Mouse (Mus musculus) spleen, adult 2 months (tissue): ENCODE results near the gene Pdk1. TPM values are rescaled to one million over a fixed set of nuclear protein-coding genes. Genes with fewer than 3 reads are reported as not detected.

Source experiments
- DNase-seq, 2 experiments: peaks; one replicate each; pipeline versions ENCODE4 v3.0.0 to v3.0.0-alpha.2; 2012 to 2021; ENCODE audit warnings: low spot score in 2 of 2, low read depth in 1 of 2
- H3K27ac ChIP-seq: fragments of 200-500 bp; 2 replicates; pipeline ENCODE4 v1.5.1; 2012; ENCODE audit warnings: low read length, inconsistent platforms; ENCODE audit not compliant: insufficient read depth
- H3K27me3 ChIP-seq: fragments of 200-500 bp; 2 replicates; pipeline ENCODE4 v1.6.1; 2012; ENCODE audit warnings: mild to moderate bottlenecking, moderate library complexity, low read length, inconsistent platforms; ENCODE audit not compliant: control insufficient read depth, insufficient read depth
- H3K36me3 ChIP-seq: fragments of 200-500 bp; 2 replicates; pipeline ENCODE4 v1.6.1; 2012; ENCODE audit warnings: mild to moderate bottlenecking, low read length, inconsistent platforms; ENCODE audit not compliant: control insufficient read depth, insufficient read depth
- H3K4me1 ChIP-seq: fragments of 200-500 bp; 2 replicates; pipeline ENCODE4 v1.6.1; 2011; ENCODE audit warnings: inconsistent platforms; ENCODE audit not compliant: control insufficient read depth, insufficient read depth, insufficient read length
- H3K4me3 ChIP-seq: fragments of 200-500 bp; 2 replicates; pipeline ENCODE4 v1.5.1; 2011; ENCODE audit warnings: mild to moderate bottlenecking, inconsistent platforms; ENCODE audit not compliant: insufficient read depth, insufficient read length; ENCODE audit errors: extremely low read depth
- CTCF ChIP-seq: fragments of 200-500 bp; IDR thresholded peaks from 2 replicates; pipeline ENCODE4 v1.5.1; 2011; ENCODE audit warnings: mild to moderate bottlenecking, inconsistent platforms; ENCODE audit not compliant: insufficient read depth, insufficient read length, insufficient replicate concordance; ENCODE audit errors: extremely low read depth
- POLR2A ChIP-seq: fragments of 200-500 bp; IDR thresholded peaks from 2 replicates; pipeline ENCODE4 v1.6.1; 2011; ENCODE audit warnings: low read depth, low read length, inconsistent platforms
- WGBS: fragments of 180-500 bp; shearing (Covaris S2); methylation state at CpG from one replicate; pipeline ENCODE4 v1.1.7; 2018; 5-methylcytosine and 5-hydroxymethylcytosine counted together
- polyA plus RNA-seq: library from polyadenylated mRNA; depleted of rRNA; stranded (reverse); fragments of >200 nt; gene quantifications from 2 replicates; pipeline ENCODE4 v1.2.3, GENCODE M21; 2012; rRNA removed

Gene Pdk1
- polyA plus RNA-seq, 1 experiment = 14.1 TPM

DNA sequence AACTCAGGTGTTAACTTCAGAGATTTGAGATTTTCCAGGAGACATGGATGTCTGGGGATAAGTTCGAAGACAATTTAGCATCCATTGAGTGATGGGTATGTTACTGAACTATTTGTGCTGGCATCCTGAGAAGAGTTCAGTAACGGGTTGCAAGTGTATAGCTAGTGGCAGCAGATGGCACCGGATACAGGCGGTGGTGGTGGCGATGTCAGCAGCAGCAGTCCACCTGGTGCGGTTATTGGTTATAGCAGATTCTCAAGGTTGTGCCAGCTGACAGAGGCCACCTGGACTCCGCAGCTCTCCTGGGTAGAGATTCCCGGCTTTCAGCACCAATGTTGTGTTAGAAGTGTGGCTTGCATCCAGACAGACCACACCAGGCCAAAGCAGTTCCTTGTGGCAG is 61.0 kb downstream of the Pdk1 start:
- 94% methylated on average over 8 of the region's 8 CpGs for WGBS
- H3K27ac ChIP-seq = no peak overlapping the region
- DNase-seq = no peak
- no peak for TF ChIP-seq CTCF
- no peak for TF ChIP-seq POLR2A
- H3K27me3 ChIP-seq = no peaks in the 10 kb centered on the region
- no peak overlapping the region for H3K4me3 ChIP-seq
- no peaks in the 10 kb centered on the region for H3K36me3 ChIP-seq
- H3K4me1 ChIP-seq = no peaks in the 10 kb centered on the region

DNA sequence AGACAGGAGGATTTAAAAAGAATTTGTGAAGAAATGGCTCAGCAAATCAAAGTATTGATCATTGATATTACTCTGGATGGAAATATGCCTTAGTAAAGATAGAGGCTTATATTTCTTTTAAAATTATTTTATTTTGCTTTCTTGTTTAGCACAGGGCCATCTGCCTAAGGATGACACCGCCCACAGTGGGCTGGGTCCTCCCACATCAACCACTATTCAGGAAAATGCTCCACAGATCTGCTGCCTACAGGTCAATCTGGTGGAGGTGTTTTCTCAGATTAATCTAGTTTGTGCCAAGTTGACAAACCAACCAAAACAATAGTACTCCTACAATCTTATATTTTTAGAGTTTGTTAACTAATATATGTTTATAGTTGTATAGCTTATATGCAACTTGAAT is 63.7 kb downstream of the Pdk1 start:
- Histone ChIP-seq H3K4me3 (no peak overlapping the region), H3K27me3 (no peaks in the 10 kb centered on the region), H3K27ac (no peak overlapping the region), H3K4me1 (peaks cover 2% of the 10 kb centered on the region; the same call in 1 of the 2 replicates), H3K36me3 (no peaks in the 10 kb centered on the region)
- WGBS = 84% methylated on average over 1 of the region's 1 CpGs
- no peak for TF ChIP-seq CTCF
- no peak for TF ChIP-seq POLR2A
- no peak for DNase-seq

GRCm38 (mm10) chr2:71937649-71938308 is 64.8 kb downstream of the Pdk1 start:
- Histone ChIP-seq H3K4me3 (no peak overlapping the region), H3K4me1 (peaks cover 3% of the 10 kb centered on the region; the same call in 1 of the 2 replicates), H3K27ac (no peak overlapping the region), H3K36me3 (no peaks in the 10 kb centered on the region), H3K27me3 (no peaks in the 10 kb centered on the region)
- WGBS = 88% methylated on average over 3 of the region's 3 CpGs
- no peak for DNase-seq
- no peak for TF ChIP-seq POLR2A
- TF ChIP-seq CTCF = no peak

DNA sequence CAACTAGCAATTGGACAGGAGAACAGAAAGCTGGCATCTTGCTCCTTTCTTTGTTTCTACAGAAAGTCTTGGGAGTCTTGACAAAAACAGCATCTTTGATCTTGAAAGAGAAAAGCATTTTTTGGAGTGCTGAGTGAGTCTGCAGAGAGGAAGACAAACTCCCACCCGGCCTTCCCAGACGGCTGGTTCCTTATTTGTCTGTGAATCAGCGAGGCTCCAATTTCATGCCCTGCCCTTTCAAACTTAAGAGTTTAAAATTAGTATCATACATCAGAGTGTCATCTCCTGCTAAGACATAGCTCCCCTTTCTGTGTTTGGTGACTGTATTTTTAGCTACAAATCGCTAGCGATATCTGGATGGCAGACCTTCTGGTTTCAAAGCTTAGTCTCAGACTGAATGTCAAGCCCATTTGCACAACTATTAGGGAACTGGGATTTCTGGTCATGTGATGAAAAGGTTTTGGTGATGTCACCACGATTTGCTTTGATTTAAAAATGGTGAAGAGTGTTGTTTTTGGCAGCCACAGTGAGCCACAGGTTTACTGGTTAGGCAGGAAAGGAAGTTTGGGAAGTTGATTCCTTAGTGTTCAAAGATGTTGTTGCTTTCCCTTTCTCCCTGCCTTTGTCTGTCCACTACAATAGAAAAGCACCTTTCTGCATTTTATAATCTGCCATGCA is 65.8 kb downstream of the Pdk1 start:
- WGBS = 60% methylated on average over 6 of the region's 6 CpGs
- TF ChIP-seq POLR2A (no peak), CTCF (no peak)
- Histone ChIP-seq H3K4me1 (peaks cover 3% of the 10 kb centered on the region; the same call in 1 of the 2 replicates), H3K27me3 (no peaks in the 10 kb centered on the region), H3K27ac (no peak overlapping the region), H3K4me3 (no peak overlapping the region), H3K36me3 (no peaks in the 10 kb centered on the region)
- no peak for DNase-seq

DNA sequence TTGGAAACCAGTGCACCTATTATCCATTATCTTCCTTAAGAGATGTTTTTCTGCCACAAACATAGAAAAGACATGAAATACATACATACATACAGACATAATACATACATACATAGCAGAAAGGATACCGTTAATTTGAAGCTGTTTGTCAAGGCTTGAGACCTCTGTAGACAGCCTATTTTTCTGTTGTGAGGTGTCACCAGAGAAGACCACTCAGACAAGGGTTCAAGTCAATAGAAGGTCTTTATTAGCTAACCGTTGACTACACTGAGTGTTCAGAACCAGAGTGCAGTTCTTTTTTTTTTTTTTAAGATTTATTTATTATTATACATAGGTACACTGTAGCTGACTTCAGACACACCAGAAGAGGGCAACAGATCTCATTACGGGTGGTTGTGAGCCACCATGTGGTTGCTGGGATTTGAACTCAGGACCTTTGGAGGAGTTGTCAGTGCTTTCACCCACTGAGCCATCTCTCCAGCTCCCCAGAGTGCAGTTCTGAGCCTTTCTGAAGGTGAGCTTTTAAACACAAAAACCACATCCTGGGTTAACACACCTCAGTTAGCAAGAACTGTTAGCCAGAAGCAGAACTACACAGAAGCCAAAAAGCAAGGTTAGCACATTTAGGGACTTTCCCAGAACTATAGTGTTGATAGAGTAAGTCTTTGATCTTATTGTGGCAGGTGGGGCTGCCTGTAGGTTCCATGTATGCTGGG is 68.1 kb downstream of the Pdk1 start:
- TF ChIP-seq CTCF (no peak), POLR2A (no peak)
- H3K27me3 ChIP-seq = no peaks in the 10 kb centered on the region
- no peaks in the 10 kb centered on the region for H3K36me3 ChIP-seq
- 83% methylated on average over 3 of the region's 3 CpGs for WGBS
- no peak overlapping the region for H3K4me3 ChIP-seq
- DNase-seq = peak; percentile 9 to 83
- H3K4me1 ChIP-seq = peaks cover 3% of the 10 kb centered on the region; the same call in 1 of the 2 replicates
- H3K27ac ChIP-seq = peak overlapping the region; percentile 38; the same call in 1 of the 2 replicates

- Histone ChIP-seq H3K27me3 (no peaks in the 10 kb centered on the region), H3K4me1 (peaks cover 3% of the 10 kb centered on the region; the same call in 1 of the 2 replicates), H3K27ac (peak overlapping the region; percentile 38; the same call in 1 of the 2 replicates), H3K36me3 (no peaks in the 10 kb centered on the region), H3K4me3 (no peak overlapping the region)
- DNase-seq = no peak
- TF ChIP-seq CTCF (no peak), POLR2A (no peak)
- 68% methylated on average over 5 of the region's 5 CpGs for WGBS
These were observed 68.7 kb downstream of the Pdk1 start for GRCm38 (mm10) chr2:71941721-71942087.

- no peak for DNase-seq
- Histone ChIP-seq H3K27me3 (no peaks in the 10 kb centered on the region), H3K4me1 (no peaks in the 10 kb centered on the region), H3K4me3 (no peak overlapping the region), H3K27ac (no peak overlapping the region), H3K36me3 (no peaks in the 10 kb centered on the region)
- 88% methylated on average over 4 of the region's 4 CpGs for WGBS
- no peak for TF ChIP-seq CTCF
These were observed 78.2 kb downstream of the Pdk1 start for GRCm38 (mm10) chr2:71951212-71951611.

Other genes starting within 250 kb of the Pdk1 start
- 19.1 and 21.1 TPM in 2 replicates for gene Itga6, start 127.6 kb upstream of the Pdk1 start, polyA plus RNA-seq
- gene Rapgef4, start 108.0 kb downstream of the Pdk1 start, polyA plus RNA-seq = 7.6 and 11.3 TPM in 2 replicates